Mouse (Mus musculus) left cerebral cortex, adult 11 months (tissue): ENCODE data around the gene Atpif1.
"Not testable (repeated sequence)": the region's sequence is repeated elsewhere in the genome, so short reads cannot be mapped to it uniquely, and the experiment has no call there.

Experiments used
- DNase-seq: peaks from one replicate; pipeline ENCODE4 v3.0.0; 2022; ENCODE audit warnings: low spot score

Atpif1 gene

DNA sequence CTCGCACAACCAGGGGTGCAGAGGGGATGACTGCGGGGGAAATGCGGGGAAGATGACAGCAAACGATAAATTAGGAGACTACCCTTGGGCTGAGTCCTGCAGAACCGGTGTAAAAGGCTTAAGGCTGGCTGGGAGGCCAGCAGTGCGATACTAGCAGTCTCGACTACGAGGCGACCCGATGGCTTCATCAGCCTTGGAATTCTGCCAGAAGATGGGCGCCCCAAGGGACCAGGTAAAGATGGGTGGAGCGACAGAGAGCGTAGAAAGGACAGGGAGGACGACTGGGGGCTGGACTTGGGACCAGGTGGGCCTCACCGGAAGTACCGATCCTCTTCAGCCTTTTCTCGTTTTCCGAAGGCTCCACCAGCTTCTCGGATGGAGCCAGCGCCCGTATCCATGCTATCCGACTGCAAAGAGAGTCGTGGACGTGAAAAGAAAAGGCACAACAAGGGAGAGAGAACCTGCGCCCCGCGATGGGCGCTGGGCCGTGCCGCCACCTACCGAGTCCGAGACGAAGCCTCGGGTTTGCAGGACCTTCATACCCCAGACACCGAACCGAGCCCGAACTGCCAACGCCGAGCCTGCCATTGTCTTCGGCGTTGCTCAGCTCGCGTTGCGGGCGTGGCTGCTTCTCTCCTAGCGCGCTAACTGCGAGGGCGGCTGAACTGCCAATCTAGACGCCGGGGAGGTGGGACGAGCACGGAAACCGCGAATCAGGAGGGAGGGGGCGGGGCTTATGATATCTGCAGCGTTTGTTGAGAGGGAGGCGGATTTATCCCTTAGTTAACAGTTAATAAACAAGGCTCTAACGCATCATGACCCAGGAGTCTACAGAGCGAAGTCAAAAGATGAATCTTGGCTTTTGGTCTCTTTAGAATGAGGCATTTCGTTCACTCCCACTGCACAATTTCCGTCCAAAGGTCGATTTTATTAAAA lies at the start of gene Atpif1:
Gene Atpif1 (minus strand): TSS at position 679 of the 936 bp plus-strand sequence.
- DNase-seq = peak; percentile 71

DNA sequence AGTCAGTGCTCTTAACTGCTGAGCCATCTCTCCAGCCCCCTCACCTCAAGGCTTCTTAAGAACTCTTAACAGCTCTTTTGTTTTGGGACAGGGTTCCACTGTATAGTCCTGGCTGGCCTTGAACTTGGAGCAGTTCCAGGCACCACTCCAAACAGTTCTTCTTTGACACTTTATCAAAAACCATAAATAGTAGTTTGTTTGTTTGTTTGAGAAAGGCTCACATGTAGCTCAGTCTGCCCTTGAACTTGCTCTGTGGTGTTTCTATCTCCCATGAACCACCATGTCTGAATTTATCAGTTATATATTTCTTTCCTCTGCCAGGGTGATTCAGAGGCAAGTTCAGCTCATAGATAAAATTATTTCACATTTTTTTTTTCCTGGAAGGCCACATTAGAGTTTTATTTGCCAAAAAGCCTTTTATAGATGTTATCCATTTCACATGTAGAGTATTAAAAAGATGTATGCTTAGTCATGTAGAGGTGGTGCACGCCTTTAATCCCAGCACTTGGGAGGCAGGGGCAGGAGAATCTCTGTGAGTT lies 41.4 kb upstream of the Atpif1 start:
- DNase-seq = no peak

DNA sequence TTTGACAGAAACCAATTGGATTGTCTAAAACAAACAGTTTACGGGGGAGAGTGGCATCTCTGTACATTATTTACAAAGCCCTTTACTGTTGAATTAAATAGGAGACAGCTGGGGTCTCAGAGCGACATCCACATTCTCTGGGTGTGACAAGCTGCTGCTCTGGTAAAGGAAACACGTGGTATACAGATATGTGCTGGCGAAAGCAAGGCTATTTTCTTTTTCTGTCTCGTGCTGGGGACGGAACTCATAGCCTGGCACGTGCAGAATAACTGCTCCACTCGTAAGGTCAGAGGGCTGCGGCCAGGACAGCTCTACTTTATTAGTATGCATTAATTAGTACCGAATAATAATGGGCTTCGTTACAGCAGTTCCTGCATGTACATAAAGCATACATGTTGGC lies 39.9 kb upstream of the Atpif1 start:
- DNase-seq = no peak

DNA sequence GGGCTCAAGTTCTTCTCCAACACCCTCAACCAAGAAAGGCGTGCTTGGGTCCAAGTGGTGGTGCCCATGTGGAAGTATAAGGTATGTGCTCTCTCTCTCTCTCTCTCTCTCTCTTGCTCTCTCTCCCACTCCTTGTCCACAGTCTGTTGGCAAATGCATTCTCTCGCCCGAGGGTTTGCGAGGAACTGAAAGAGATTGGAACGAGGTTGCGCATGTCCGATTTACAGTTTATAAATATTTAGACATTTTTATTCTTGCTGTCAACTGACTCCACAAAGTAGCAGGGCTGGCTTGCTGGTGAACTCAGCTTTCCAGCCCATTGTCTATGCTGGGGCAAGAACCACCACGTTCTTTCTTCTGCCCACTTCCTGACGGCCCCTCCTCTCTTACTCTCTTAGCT lies 37.7 kb upstream of the Atpif1 start:
- no peak for DNase-seq

DNA sequence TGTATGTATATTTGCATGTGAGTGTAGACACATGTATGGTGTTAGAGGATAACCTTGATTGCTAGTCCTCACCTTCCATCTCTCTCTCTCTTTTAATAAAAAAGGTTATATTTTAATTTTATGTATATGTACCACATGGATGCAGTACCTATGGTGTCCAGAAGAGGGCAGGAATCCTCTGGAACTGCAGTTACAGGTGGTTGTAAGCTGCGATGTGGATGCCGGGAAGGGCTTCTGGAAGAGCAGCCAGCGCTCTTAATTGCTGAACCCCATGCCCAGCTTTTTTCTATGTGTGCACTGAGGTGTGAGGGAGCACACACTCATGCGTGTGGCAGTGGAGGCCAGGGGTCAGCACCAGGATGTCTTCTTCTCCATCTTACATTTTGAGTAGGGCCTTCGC lies 35.7 kb upstream of the Atpif1 start:
- DNase-seq = no peak

DNA sequence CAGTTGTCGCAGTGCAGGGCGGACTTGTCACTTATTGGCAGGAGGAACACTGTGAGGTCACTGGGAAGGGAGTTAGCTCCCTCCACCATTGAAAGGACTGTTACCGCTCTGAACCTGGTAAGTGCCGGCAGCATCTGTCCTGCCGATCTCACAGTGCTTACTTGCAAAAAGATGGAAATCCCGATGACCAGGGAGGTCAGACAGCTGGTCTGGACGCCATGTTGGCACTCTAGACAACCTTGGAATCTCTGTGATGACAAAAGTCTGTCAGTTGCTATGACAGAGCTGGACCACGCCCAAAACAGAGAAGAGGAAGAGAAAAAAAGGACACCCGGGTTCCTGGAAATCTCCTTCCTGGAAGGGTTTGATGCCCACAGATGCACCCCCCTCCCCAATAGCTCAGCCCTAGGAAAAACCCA lies 33.9 kb upstream of the Atpif1 start:
- DNase-seq = no peak

DNA sequence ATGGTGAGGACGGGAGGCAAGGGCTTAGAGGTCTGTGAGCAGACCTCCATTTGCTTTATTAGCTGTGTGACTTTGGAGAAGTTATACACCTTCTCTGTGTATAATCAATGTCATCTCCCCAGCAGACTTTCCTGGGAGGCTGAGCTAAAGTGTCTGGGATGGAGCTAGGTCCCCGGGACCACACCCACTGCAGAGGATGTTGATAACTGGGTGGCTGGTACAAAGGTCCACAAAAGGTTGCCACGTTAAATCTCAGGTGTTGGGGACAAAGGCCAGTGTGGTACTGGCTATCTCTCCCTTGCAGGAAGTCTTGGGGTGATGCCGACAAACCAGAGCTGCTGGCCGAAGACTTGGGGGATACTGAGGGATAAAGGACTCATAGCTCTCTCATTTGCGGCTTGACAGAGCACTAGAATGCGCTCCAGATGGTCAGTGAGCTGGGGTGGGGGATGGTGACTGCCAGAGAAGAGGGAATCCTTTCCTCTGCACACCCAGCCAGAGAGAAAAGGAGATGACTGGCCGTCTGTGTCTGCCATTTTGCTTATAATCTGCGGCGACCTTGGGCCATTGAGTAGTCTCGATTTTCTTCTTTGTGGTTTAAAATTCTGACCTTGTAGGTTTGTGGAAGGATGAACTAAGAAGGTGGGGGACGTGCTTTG lies 31.8 kb upstream of the Atpif1 start:
- DNase-seq = no peak

DNA sequence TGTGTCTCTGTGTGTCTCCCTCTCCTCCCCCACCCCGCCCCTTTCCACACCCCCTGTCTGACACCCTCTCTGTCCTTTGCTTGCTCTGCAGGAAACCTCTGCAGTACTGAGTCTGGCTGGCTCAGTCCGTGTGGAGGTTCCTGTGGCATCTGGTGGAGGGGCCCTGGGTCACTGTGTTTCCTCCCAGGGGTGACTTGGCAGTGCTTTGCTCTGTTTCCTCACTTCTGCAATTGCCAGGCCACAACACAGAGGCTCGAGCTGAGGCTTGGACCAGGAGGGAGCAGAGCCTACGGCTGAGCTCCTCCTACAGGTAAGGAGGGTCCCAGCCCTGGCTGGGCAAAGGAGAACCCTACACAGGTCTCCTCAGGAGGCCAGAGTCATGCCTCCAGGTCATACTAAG lies 30.5 kb upstream of the Atpif1 start, which contains the start of gene Ptafr:
Gene Ptafr (plus strand): TSS at position 103 of the 400 bp plus-strand sequence.
- no peak for DNase-seq

DNA sequence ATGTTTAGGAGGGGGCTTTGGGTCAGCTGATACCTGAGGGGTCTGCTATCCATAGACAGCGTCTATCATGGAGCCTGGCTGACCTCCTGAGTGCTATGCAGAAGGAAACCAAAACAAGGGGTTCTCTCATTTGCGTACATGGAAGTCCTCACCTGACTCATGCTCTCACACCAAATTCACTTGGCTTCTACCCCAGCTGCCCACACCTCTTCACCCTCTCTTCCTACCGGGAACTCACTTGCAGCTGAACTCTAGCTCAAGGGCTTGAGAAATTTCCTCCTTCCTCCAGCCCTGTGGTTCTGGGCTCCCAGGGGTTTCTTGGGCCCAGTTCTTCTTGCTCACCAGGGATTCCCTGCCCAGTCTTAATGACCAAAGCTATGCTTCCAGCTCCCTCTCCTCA lies 29.8 kb upstream of the Atpif1 start:
- DNase-seq = no peak

DNA sequence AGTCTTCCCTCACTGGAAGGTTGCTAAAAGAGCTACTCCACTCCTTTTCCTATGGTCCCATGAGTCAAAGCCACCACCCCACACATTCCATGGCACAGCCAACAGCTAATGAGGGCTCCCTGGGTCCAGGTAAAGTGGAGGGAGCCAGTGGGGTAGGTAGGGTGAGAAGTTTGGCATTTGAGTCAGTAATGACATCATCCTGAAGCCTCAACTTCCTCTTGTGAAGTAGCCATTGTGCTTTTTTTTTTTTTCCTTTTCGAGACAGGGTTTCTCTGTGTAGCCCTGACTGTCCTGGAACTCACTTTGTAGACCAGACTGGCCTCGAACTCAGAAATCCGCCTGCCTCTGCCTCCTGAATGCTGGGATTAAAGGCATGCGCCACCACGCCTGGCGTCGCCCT lies 22.1 kb upstream of the Atpif1 start:
- not testable (repeated sequence) for DNase-seq

DNA sequence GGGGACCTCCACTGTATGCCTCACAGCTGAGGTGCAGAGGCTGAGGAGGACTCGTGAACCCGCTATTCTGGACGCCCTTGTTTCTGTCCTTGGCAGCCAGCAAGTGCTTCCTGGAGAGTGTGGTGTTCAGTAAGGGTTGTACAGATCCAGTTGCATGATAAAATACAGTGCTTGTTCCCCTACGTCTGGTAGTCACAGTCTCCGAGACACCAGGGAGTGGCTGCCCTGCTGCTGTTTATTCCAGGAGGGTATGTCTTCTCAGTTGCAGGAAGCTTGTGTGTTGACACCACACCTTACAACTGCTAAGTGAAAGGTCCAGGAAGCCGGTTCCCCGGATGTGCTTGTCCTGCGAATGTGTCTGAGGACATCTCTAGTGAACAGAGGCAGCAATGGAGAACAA lies 21.2 kb upstream of the Atpif1 start:
- no peak for DNase-seq

DNA sequence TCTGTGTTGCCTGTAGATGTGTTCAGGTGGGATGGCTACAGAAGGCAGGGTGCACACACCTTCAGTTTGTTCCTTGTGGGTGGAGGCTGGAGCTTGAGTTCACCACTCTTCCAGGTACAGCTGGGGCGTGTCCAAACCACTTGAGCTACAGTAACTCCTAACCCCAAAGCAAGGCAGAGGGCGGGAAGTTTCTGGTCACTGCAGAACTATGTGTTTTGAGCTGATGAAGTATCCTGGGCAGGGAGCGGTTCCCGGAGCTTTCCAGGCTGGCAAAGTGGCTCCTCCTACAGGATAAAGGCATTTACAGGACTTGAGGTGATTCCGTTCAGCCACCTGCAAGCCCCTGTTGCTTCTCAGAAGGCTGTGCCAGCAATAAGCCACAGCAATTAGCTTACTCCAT lies 20.8 kb upstream of the Atpif1 start:
- DNase-seq = no peak

DNA sequence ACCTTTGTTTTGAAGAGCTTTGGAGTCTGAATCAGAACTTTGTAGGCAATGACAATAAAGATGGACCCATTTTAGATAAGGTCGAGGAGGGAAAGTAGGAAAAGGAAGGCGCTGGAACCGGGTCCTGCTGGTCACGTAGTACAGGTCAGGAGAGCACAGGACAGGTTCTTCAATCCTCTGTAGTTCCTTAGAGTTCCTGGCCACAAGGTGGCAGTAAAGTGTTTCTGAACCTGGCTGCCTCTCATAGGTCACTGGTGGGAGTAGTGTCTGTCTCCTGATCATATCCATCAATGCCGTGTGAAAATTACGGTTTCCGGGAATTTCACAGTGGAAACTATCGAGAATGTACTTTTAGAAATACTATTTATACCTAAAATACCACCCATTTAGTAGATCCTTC lies 12.4 kb upstream of the Atpif1 start:
- peak; percentile 53 for DNase-seq

DNA sequence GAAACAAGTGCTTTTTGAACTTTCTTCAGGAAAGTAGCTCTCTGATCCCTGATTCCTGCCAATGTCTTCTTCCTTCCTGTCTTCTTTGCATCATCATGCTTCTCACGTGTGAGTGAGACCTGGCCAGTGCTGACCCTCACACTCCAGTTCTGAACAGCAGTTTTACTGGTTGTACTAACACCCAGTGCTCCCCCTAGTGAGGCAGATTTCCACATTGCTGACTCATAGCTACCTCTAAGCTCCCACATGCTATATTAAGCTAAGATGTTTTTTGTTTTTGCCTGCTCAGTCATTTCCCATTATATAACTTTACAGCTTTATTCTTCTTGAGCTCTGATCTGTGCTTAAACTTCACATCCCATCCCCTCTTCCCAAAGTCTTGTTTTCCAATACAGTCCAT lies 9.3 kb upstream of the Atpif1 start:
- peak; percentile 43 for DNase-seq

DNA sequence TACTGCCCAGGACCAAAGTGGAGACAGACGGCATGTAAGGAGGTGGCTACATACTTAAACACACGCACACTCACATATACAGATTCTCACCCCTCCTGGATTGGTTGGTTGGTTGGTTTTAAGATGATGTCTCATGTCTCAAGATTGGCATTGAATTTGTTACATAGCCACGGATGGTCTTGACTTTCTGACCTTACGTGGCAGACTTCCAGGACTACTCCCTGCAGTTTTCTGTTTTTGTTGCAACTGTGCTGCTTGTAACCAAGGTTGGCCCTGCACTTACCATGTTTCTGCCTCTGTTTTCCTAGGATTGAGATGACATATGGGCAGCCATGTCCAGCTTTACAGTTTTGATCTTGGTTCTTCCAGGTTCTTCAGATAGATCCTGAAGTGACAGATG lies 8.0 kb upstream of the Atpif1 start:
- DNase-seq = no peak

DNA sequence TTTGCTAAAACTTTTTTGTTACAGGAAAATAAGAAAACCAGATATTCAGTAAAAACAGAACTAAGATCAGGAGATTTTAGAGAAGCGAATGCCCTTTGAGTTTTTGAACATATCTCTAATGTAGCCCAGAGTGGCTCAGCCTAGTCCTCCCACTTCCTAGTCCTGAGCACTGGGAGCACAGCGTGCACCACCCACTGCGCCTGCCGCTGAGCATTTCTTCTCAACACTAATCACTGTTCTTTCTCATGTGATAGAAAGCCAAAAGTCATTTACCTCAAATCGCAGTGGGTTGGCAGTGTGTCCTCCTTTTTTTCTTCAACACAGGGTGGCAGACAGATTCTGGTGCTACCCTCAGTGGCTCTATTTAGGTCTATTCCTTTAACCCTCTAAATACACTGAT lies 6.0 kb upstream of the Atpif1 start:
- DNase-seq = peak; percentile 35

DNA sequence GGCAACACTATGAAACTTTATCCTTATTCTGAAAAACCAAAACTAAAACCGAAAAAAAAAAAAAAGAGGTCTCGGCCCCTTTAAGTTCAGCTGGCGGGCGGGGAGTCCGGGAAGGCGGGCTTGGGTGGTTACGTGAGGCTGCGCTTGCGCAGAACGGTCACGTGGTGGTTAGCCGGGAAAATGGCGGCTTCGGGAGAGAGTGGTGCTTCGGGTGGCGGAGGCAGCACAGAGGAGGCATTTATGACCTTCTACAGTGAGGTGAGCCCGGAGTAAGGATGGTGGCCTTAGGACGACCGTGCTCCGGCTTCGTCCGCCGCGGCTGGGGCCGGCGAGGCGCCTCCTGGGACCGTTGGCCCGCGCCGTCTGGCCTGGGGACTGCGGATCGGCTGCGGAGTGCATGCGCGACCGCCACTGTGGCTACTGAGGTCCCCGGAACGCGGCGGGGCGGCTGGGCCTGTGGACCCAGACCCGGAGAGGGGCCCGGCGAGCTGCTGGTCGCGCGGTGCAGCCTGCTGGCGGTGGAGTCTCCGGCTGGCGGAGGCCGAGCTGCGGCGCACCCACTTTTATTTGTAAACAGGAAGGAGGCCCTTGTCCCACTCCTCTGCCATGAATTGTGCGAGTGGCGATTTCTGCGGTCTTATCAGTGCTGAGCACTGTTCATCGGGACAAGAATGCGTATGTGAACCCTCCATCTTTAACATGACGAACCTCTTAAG lies 2.1 kb upstream of the Atpif1 start, which contains the start of gene Dnajc8:
Gene Dnajc8 (plus strand): TSS at position 145 of the 716 bp plus-strand sequence.
- peak; percentile 86 for DNase-seq

DNA sequence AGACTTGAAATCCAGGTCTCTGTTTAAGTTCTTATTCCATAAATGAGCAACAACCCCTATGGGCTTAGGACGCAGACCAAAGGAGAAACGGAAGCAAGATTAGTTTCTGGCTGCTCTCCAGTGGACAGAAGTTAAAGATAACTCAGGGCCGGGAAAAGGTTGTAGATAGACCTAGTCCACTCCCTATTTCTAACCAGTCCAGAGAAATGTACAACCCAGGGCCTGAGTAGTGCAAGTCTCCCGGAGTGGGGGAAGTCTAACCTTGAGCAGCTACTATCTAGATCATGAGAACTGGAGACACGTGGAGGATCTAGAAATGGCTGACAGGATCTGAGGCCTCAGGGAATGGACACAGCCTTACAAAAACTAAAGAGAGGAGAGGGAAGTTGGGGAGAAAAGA lies 963 bp downstream of the Atpif1 start:
- DNase-seq = no peak

DNA sequence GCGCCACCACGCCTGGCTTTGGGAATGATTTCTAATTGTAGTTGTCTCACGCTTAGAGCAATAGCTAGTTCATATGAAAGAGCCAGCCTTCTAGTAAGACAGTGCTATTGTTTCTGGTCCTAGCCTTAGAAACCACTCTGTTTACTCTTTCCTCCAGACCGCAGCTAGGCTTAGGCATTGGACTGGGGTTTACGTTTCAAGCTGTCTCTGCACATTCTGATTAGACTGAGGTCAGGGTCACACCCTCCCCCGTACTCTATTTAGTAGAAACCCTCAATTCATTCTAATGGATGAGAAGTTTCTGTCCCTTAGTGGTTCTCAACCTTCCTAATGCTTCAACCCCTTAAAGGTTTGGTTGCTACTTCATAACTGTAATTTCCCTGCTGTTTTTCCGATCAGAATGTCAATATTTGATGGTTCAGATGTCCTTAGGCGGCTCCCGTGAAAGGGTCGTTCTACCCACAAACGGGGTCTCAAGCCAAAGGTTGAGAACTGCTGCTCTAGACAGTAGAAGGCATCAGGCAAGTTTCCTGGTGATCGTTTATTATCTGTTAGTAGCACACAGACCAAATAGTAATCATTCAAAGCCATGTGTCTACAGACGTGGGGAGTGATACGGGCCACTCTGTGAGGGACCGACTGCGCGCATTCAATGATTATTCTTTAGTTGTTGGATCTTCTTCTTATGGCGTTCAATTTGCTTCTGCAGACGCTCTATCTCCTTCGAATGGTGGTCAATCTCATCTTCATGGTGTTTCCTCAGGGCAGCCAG lies 3.2 kb downstream of the Atpif1 start:
- no peak for DNase-seq

DNA sequence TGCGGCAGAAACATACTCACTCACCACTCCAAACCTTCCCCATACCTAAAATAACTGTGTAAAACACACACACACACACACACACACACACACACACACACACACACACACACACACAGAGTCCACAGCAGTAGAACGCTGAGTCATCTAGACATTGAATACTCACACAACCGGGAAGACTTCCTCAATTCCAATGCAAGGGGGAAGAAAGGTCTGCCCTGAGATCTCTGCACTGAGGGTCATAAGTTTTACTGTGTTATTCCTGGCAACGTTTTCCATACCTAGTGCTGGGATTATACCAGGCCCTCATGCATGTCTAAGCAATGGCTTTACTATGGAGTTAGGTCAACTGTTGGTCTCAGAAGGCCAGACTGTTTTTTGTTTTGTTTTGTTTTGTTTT lies 4.1 kb downstream of the Atpif1 start:
- DNase-seq = no peak

DNA sequence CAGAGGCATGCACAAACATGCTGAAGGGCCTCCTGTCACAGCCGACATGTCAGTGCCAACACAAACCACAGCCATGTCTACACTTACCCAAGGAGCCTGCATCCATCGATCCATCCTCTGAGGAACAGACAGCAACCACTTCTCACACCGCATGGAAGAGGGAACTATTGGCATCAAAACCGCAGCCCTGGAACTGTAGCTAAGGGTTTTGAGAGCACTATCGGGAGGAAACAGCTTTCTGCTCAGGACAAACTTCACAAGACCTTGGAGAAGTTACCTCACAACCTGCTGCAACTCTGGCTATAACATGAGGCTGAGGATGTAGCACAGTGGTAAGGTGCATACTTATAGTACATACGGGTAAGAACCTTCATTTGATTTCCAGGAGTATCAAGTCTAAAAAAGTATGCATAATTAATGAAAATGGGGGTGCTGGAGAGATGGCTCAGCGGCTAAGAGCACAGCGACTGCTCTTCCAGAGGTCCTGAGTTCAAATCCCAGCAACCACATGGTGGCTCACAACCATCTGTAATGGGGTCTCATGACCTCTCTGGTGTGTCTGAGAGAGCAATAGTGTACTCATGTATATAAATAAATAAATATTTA lies 5.4 kb downstream of the Atpif1 start:
- DNase-seq = no peak
